Mouse (Mus musculus) embryonic facial prominence, embryonic 14.5 days (tissue): ENCODE results near the gene Grap. TPM values are rescaled to one million over a fixed set of nuclear protein-coding genes. Genes with fewer than 3 reads are reported as not detected.

Experiments
- ATAC-seq: fragments of 200-750 bp; cut with Nextera tagmentation; 2 replicates; pipeline ENCODE4 v1.8.0; 2017; ENCODE audit warnings: low read depth, moderate number of reproducible peaks, moderate TSS enrichment
- DNase-seq: peaks from one replicate; pipeline ENCODE4 v3.0.0-alpha.2; 2015; ENCODE audit warnings: low spot score
- H3K27ac ChIP-seq: fragments of 300-500 bp; sonication (generic); replicated peaks from 2 replicates; pipeline ENCODE4 v1.5.1; 2014; ENCODE audit warnings: low read depth, mild to moderate bottlenecking, low read length, moderate library complexity
- H3K27me3 ChIP-seq: fragments of 300-500 bp; sonication (generic); replicated peaks from 2 replicates; pipeline ENCODE4 v1.6.1; 2014; ENCODE audit warnings: low read length; ENCODE audit not compliant: control insufficient read depth, insufficient read depth
- H3K36me3 ChIP-seq: fragments of 300-500 bp; sonication (generic); 2 replicates; pipeline ENCODE4 v1.6.1; 2014; ENCODE audit warnings: low read length, mixed read lengths; ENCODE audit not compliant: control insufficient read depth, insufficient read depth
- H3K4me1 ChIP-seq: fragments of 300-500 bp; sonication (generic); 2 replicates; pipeline ENCODE4 v1.6.1; 2014; ENCODE audit warnings: antibody characterized with exemption, low read length; ENCODE audit not compliant: control insufficient read depth, insufficient read depth
- H3K4me2 ChIP-seq: fragments of 300-500 bp; sonication (generic); 2 replicates; pipeline ENCODE4 v1.6.1; 2014; ENCODE audit warnings: low read depth, mild to moderate bottlenecking, low read length, moderate library complexity, mixed read lengths
- H3K4me3 ChIP-seq: fragments of 300-500 bp; sonication (generic); 2 replicates; pipeline ENCODE4 v1.5.1; 2014; ENCODE audit warnings: low read depth, mild to moderate bottlenecking, low read length
- H3K9ac ChIP-seq: fragments of 300-500 bp; sonication (generic); 2 replicates; pipeline ENCODE4 v1.6.1; 2014; ENCODE audit warnings: low read depth, mild to moderate bottlenecking, low read length, moderate library complexity, mixed read lengths
- H3K9me3 ChIP-seq: fragments of 300-500 bp; sonication (generic); 2 replicates; pipeline ENCODE4 v1.6.1; 2016; ENCODE audit warnings: low read length; ENCODE audit not compliant: control insufficient read depth
- WGBS: fragments of 180-500 bp; shearing (Covaris S2); extraction: QIAGEN DNeasy Blood & Tissue Kit; methylation state at CpG from one replicate; pipeline ENCODE4 v1.1.7; 2014; 5-methylcytosine and 5-hydroxymethylcytosine counted together
- polyA plus RNA-seq: library from polyadenylated mRNA; unstranded; fragments of >200 nt; fragmentation: Nextera tagmentation; extraction: Ambion mirVana; gene quantifications from 2 replicates; pipeline ENCODE4 v1.2.1, GENCODE M21; 2014

Grap gene
- polyA plus RNA-seq, 1 experiment from 2014 or later, result 8.6 TPM

GRCm38 (mm10) chr11:61649626-61650025 lies 3.4 kb upstream of the Grap start:
- Histone ChIP-seq H3K4me3 (no peak overlapping the region), H3K27me3 (no peaks in the 10 kb centered on the region), H3K36me3 (no peaks in the 10 kb centered on the region), H3K27ac (no peak overlapping the region), H3K4me1 (no peaks in the 10 kb centered on the region), H3K9ac (no peak overlapping the region), H3K9me3 (no peaks in the 10 kb centered on the region), H3K4me2 (no peak overlapping the region)
- no peak for ATAC-seq
- WGBS, result 86% methylated on average over 4 of the region's 4 CpGs
- DNase-seq, result no peak

DNA sequence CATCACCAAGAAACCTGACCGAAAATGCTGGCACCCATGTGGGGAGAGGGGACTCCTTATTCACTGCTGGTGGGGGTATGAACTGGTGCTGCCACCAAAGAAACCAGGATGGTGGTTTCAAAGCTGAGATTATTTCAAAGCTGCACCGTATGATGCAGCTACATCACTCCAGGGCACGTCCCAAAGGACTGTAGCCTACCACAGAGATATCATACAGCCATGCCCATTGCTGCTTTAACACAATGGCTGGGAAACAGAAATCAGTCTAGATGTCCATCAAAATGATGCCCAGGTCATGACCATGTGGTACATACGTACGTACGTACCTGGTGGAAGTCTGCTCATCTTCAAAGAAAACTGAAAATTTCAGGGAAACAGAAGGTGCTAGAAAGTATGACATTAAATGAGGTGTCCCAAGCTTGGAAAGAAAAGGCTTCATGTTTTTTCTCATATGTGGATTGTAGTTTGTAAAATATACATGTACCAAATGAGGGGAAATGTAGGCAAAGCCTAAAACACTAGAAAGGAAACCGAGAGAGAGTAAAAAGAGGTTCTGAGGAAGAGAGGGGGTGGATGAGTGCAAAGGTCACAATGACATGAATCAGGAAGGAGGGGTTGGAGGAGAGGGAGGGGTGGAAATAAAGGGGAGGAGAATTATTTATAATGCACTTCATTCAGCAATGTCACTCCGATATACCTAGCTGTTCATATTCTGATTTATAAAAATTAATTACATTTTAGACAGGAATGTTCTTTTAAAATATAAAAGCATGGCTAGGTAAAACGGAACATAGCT lies 2.4 kb upstream of the Grap start:
- Histone ChIP-seq H3K9me3 (no peaks in the 10 kb centered on the region), H3K27me3 (no peaks in the 10 kb centered on the region), H3K4me1 (no peaks in the 10 kb centered on the region), H3K4me2 (no peak overlapping the region), H3K4me3 (no peak overlapping the region), H3K27ac (no peak overlapping the region), H3K9ac (no peak overlapping the region), H3K36me3 (no peaks in the 10 kb centered on the region)
- WGBS, result 84% methylated on average over 9 of the region's 9 CpGs
- no peak for DNase-seq
- ATAC-seq, result no peak

- 91% methylated on average over 5 of the region's 5 CpGs for WGBS
- no peak for ATAC-seq
- H3K9ac ChIP-seq, result no peak overlapping the region
Observed at GRCm38 (mm10) chr11:61652216-61652615, 849 bp upstream of the Grap start.

DNA sequence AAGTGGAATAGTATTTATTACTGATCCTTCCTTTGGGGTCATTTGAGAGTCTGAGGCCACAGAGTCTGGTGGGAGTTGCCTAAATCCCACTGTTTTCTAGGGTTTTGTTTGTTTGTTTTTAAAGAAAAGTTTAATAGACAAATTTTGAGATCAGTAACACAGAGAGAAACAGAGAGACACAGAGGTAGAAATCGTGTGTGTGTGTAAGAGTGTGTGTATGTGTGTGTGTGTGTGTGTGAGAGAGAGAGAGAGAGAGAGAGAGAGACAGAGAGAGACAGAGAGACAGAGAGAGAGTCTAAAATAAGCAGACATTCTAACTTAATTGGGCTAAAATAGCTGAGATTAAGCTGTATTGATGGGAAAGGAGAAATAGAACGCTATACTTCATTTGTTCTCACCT lies 503 bp downstream of the Grap start:
- WGBS, result 76% methylated on average over 2 of the region's 2 CpGs
- no peak for ATAC-seq
- Histone ChIP-seq H3K9ac (no peak overlapping the region), H3K4me3 (peak overlapping the region; percentile 15; the same call in 1 of the 2 replicates), H3K27ac (no peak overlapping the region), H3K36me3 (no peaks in the 10 kb centered on the region), H3K9me3 (no peaks in the 10 kb centered on the region), H3K4me1 (no peaks in the 10 kb centered on the region), H3K4me2 (peak overlapping the region; percentile 16; the same call in 1 of the 2 replicates), H3K27me3 (no peaks in the 10 kb centered on the region)
- no peak for DNase-seq

More at GRCm38 (mm10) chr11:61652216-61652615, 849 bp upstream of the Grap start:
- Histone ChIP-seq H3K9me3 (no peaks in the 10 kb centered on the region), H3K4me3 (no peak overlapping the region), H3K4me1 (no peaks in the 10 kb centered on the region), H3K4me2 (no peak overlapping the region), H3K27ac (no peak overlapping the region), H3K27me3 (no peaks in the 10 kb centered on the region), H3K36me3 (no peaks in the 10 kb centered on the region)
- DNase-seq, result no peak

- 81% methylated on average over 4 of the region's 4 CpGs for WGBS
- H3K4me1 ChIP-seq, result no peaks in the 10 kb centered on the region
Observed at GRCm38 (mm10) chr11:61654786-61655311, 1.8 kb downstream of the Grap start.

DNA sequence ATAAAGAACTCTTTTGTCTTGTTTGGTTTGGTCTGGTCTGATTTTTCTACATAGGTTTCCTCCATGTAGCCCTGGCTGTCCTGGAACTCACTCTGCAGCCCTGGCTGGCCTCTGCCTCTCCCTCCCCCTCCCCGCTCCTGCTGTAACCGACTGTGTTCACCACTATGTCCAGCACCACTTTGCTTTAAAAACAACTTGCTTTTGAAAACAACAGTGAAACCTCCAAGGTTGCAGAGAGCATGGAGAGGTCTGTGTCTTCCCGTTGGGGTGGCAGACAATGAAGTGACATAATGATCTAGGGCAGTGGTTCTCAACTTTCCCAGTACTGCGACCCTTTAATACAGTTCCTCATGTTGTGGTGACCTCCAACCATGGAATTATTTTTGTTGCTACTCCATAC lies 2.6 kb downstream of the Grap start:
- no peak overlapping the region for H3K4me2 ChIP-seq
- H3K4me3 ChIP-seq, result no peak overlapping the region
- no peaks in the 10 kb centered on the region for H3K36me3 ChIP-seq
- ATAC-seq, result no peak
- no peaks in the 10 kb centered on the region for H3K27me3 ChIP-seq
- no peak overlapping the region for H3K27ac ChIP-seq
- H3K4me1 ChIP-seq, result no peaks in the 10 kb centered on the region
- H3K9me3 ChIP-seq, result no peaks in the 10 kb centered on the region
- H3K9ac ChIP-seq, result no peak overlapping the region
- no peak for DNase-seq
- 59% methylated on average over 4 of the region's 4 CpGs for WGBS

More at GRCm38 (mm10) chr11:61654786-61655311, 1.8 kb downstream of the Grap start:
- H3K27ac ChIP-seq, result no peak overlapping the region
- DNase-seq (no peak), ATAC-seq (no peak)
- H3K27me3 ChIP-seq, result no peaks in the 10 kb centered on the region
- H3K9ac ChIP-seq, result no peak overlapping the region
- no peak overlapping the region for H3K4me2 ChIP-seq
- no peaks in the 10 kb centered on the region for H3K36me3 ChIP-seq
- H3K9me3 ChIP-seq, result no peaks in the 10 kb centered on the region
- H3K4me3 ChIP-seq, result no peak overlapping the region

DNA sequence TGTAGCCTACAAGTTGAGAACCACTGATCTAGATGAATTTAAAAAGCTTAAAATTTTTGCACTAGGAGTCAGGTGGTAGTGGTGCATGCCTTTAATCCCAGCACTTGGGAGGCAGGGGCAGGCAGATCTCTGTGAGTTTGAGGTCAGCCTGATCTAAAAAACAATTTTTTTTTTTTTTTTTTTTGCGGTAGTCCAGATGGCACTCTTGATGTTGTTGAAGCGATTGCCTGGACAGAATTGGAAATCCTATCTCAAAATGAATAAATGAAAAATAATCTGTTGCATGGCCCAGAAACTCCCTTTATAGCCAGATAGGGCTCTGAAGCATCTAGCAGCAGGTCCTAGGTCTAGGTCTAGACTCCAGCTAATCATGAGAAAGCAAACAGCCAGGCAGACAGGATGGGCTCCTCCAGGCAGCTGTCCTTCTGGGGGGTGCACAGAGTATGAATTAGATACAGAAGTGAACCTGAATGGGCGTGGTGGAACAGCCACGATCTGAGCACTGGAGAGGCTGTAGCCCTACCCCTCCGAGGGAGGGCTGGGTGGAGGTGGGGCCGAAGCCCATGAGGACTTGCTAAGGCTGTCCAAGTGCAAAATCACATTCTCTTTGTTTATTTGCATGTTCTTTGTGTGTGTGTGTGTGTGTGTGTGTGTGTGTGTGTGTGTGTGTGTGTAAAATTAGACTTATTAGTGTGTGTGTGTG lies 3.2 kb downstream of the Grap start:
- Histone ChIP-seq H3K4me2 (no peak overlapping the region), H3K9ac (no peak overlapping the region), H3K27ac (no peak overlapping the region), H3K9me3 (no peaks in the 10 kb centered on the region), H3K4me3 (no peak overlapping the region), H3K4me1 (no peaks in the 10 kb centered on the region), H3K36me3 (no peaks in the 10 kb centered on the region), H3K27me3 (no peaks in the 10 kb centered on the region)
- 64% methylated on average over 6 of the region's 6 CpGs for WGBS
- ATAC-seq (no peak), DNase-seq (no peak)

GRCm38 (mm10) chr11:61657432-61657831 lies 4.4 kb downstream of the Grap start:
- Histone ChIP-seq H3K4me2 (no peak overlapping the region), H3K4me3 (no peak overlapping the region), H3K9me3 (no peaks in the 10 kb centered on the region), H3K9ac (no peak overlapping the region), H3K36me3 (no peaks in the 10 kb centered on the region), H3K27me3 (no peaks in the 10 kb centered on the region), H3K27ac (no peak overlapping the region), H3K4me1 (no peaks in the 10 kb centered on the region)
- DNase-seq (no peak), ATAC-seq (no peak)
- 71% methylated on average over 2 of the region's 2 CpGs for WGBS
